Mouse (Mus musculus): ENCODE results near the gene Cdc14b.
A peak's percentile ranks its signal among the peaks of the same experiment; 100 is the strongest.

Gene Cdc14b

GRCm38 (mm10) chr13:64237000-64237680, 38.0 kb downstream of the Cdc14b start:
- no peak for DNase-seq (ENCODE audit: low read depth)

- no peak for DNase-seq (ENCODE audit: low read depth)
These were observed 39.3 kb downstream of the Cdc14b start for GRCm38 (mm10) chr13:64235777-64236176.

GRCm38 (mm10) chr13:64235062-64235715, 39.9 kb downstream of the Cdc14b start:
- DNase-seq (ENCODE audit: low read depth) = no peak

- no peak for DNase-seq (ENCODE audit: low read depth)
These were observed 42.0 kb downstream of the Cdc14b start for GRCm38 (mm10) chr13:64233139-64233538.

GRCm38 (mm10) chr13:64226725-64227124, 48.4 kb downstream of the Cdc14b start:
- no peak for DNase-seq (ENCODE audit: low read depth)

- no peak for DNase-seq (ENCODE audit: low read depth)
These were observed 49.4 kb downstream of the Cdc14b start for GRCm38 (mm10) chr13:64225738-64226137.

GRCm38 (mm10) chr13:64214891-64215290, 60.2 kb downstream of the Cdc14b start:
- no peak for DNase-seq (ENCODE audit: low read depth)

- no peak for DNase-seq (ENCODE audit: low read depth)
These were observed 63.0 kb downstream of the Cdc14b start for GRCm38 (mm10) chr13:64211995-64212603.

- no peak for DNase-seq (ENCODE audit: low read depth)
These were observed 66.9 kb downstream of the Cdc14b start for GRCm38 (mm10) chr13:64208146-64208545.

GRCm38 (mm10) chr13:64205186-64205585, 69.9 kb downstream of the Cdc14b start:
- no peak for DNase-seq (ENCODE audit: low read depth)

- DNase-seq (ENCODE audit: low read depth) = peak; percentile 38
These were observed 70.4 kb downstream of the Cdc14b start for GRCm38 (mm10) chr13:64204726-64205125.

GRCm38 (mm10) chr13:64200911-64201310, 74.2 kb downstream of the Cdc14b start:
- no peak for DNase-seq (ENCODE audit: low read depth)

GRCm38 (mm10) chr13:64198310-64198709, 76.8 kb downstream of the Cdc14b start:
- no peak for DNase-seq (ENCODE audit: low read depth)

- no peak for DNase-seq (ENCODE audit: low read depth)
These were observed 77.2 kb downstream of the Cdc14b start for GRCm38 (mm10) chr13:64197899-64198298.

GRCm38 (mm10) chr13:64187065-64187464, 88.0 kb downstream of the Cdc14b start:
- no peak for DNase-seq (ENCODE audit: low read depth)

GRCm38 (mm10) chr13:64186516-64186915, 88.6 kb downstream of the Cdc14b start:
- DNase-seq (ENCODE audit: low read depth) = no peak

GRCm38 (mm10) chr13:64185586-64185985, 89.5 kb downstream of the Cdc14b start:
- no peak for DNase-seq (ENCODE audit: low read depth)

GRCm38 (mm10) chr13:64185176-64185575, 89.9 kb downstream of the Cdc14b start:
- DNase-seq (ENCODE audit: low read depth) = no peak

- no peak for DNase-seq (ENCODE audit: low read depth)
These were observed 90.7 kb downstream of the Cdc14b start for GRCm38 (mm10) chr13:64184361-64184760.

- no peak for DNase-seq (ENCODE audit: low read depth)
These were observed 91.5 kb downstream of the Cdc14b start for GRCm38 (mm10) chr13:64183583-64183982.

- DNase-seq (ENCODE audit: low read depth) = no peak
These were observed 93.0 kb downstream of the Cdc14b start for GRCm38 (mm10) chr13:64182091-64182490.

- peak; percentile 77 for DNase-seq (ENCODE audit: low read depth)
These were observed 94.2 kb downstream of the Cdc14b start for GRCm38 (mm10) chr13:64180888-64181287.

- DNase-seq (ENCODE audit: low read depth) = peak; percentile 49
These were observed 94.8 kb downstream of the Cdc14b start for GRCm38 (mm10) chr13:64180300-64180699.
